Mouse (Mus musculus): ENCODE measurements around the gene Prkg1. TPM values are rescaled to one million over a fixed set of nuclear protein-coding genes. Genes with fewer than 3 reads are reported as not detected.
A peak's percentile ranks its signal among the peaks of the same experiment; 100 is the strongest.

The Prkg1 gene
- total and polyA plus RNA-seq, 2 experiments from 2014 or later, result 5.1 to 9.9 TPM

- H3K36me3 ChIP-seq (ENCODE audit: insufficient read depth, low read length), result no peaks in the 10 kb centered on the region
- H3K9ac ChIP-seq (replicated peaks; ENCODE audit: low read length, poor library complexity, severe bottlenecking), result no peak overlapping the region
- ATAC-seq (ENCODE audit: low FRiP score), result no peak
- no peak for DNase-seq (ENCODE audit: low spot score)
- no peak for TF ChIP-seq CTCF (IDR thresholded peaks at IDR 0.05)
- no peak overlapping the region for H3K4me2 ChIP-seq (ENCODE audit: low read depth, low read length, poor library complexity, severe bottlenecking)
- no peaks in the 10 kb centered on the region for H3K27me3 ChIP-seq (ENCODE audit: insufficient read depth, low read length)
- WGBS, result 85% methylated on average over 4 of the region's 4 CpGs
- no peaks in the 10 kb centered on the region for H3K4me1 ChIP-seq (ENCODE audit: insufficient read depth, low read length)
- no peak overlapping the region for H3K4me3 ChIP-seq (ENCODE audit: low read depth, low read length)
- H3K27ac ChIP-seq (ENCODE audit: low read depth, low read length), result no peak overlapping the region
- H3K9me3 ChIP-seq (ENCODE audit: low read length), result no peaks in the 10 kb centered on the region
Measured at GRCm38 (mm10) chr19:30861441-30861840, 903.4 kb downstream of the Prkg1 start.

DNA sequence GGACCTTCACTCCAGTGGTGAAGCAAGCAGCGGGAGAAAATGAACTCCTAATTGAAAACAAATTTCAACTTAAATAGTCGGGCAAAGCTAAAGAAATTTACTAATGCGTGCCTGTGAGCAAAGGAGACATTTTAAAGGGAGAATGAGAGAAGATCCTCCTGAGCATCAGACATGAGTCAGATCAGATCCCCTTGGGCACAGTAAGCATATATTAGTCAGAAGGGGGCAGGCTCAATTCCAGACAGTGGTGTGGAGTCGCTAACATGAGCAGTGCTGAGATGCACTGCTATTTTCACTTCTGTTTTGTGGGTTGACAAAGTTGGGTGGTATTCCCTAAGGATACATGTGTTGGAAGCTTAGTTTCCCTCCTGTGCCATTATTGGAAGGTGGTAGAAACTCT is 913.8 kb downstream of the Prkg1 start:
- no peaks in the 10 kb centered on the region for H3K36me3 ChIP-seq (ENCODE audit: insufficient read depth, low read length)
- no peaks in the 10 kb centered on the region for H3K27me3 ChIP-seq (ENCODE audit: insufficient read depth, low read length)
- no peak overlapping the region for H3K27ac ChIP-seq (ENCODE audit: low read depth, low read length)
- no peaks in the 10 kb centered on the region for H3K4me1 ChIP-seq (ENCODE audit: insufficient read depth, low read length)
- no peak for ATAC-seq (ENCODE audit: low FRiP score)
- 77% methylated on average over 4 of the region's 4 CpGs for WGBS
- no peaks in the 10 kb centered on the region for H3K9me3 ChIP-seq (ENCODE audit: low read length)
- DNase-seq (ENCODE audit: low spot score), result no peak
- no peak overlapping the region for H3K9ac ChIP-seq (replicated peaks; ENCODE audit: low read length, poor library complexity, severe bottlenecking)
- TF ChIP-seq CTCF (IDR thresholded peaks at IDR 0.05), result no peak
- H3K4me2 ChIP-seq (ENCODE audit: low read depth, low read length, poor library complexity, severe bottlenecking), result no peak overlapping the region
- no peak overlapping the region for H3K4me3 ChIP-seq (ENCODE audit: low read depth, low read length)

- H3K9ac ChIP-seq (replicated peaks; ENCODE audit: low read length, poor library complexity, severe bottlenecking), result no peak overlapping the region
Measured at GRCm38 (mm10) chr19:30844916-30845315, 919.9 kb downstream of the Prkg1 start.

DNA sequence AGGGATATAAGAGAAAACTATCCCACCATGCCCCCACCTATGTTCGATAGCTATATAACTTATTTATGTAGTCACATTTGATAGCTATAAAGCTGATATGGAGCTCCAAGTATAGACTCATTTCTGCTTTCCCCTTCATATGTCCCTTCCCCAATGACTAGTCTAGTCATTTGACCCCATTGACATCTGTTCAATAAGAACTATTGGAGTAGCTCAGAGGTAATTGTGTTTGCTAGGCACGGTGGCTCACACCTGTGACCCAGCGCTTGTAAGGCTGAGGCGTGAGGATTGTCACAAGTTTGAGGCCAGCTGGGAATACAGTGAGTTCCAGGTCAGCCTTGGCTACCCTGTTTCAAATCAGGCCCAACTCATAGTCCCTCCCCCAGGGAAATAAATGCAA is 921.2 kb downstream of the Prkg1 start:
- TF ChIP-seq CTCF (IDR thresholded peaks at IDR 0.05), result no peak
- H3K27me3 ChIP-seq (ENCODE audit: insufficient read depth, low read length), result no peaks in the 10 kb centered on the region
- H3K36me3 ChIP-seq (ENCODE audit: insufficient read depth, low read length), result no peaks in the 10 kb centered on the region
- WGBS, result 82% methylated on average over 4 of the region's 4 CpGs
- H3K4me1 ChIP-seq (ENCODE audit: insufficient read depth, low read length), result no peaks in the 10 kb centered on the region
- H3K4me2 ChIP-seq (ENCODE audit: low read depth, low read length, poor library complexity, severe bottlenecking), result no peak overlapping the region
- no peak overlapping the region for H3K27ac ChIP-seq (ENCODE audit: low read depth, low read length)
- no peak for DNase-seq (ENCODE audit: low spot score)
- no peak overlapping the region for H3K9ac ChIP-seq (replicated peaks; ENCODE audit: low read length, poor library complexity, severe bottlenecking)
- ATAC-seq (ENCODE audit: low FRiP score), result 0 out of 2 replicates have a peak, but pooled peaks have one; percentile 31
- H3K9me3 ChIP-seq (ENCODE audit: low read length), result no peaks in the 10 kb centered on the region
- no peak overlapping the region for H3K4me3 ChIP-seq (ENCODE audit: low read depth, low read length)

More at GRCm38 (mm10) chr19:30844916-30845315, 919.9 kb downstream of the Prkg1 start:
- no peak overlapping the region for H3K4me3 ChIP-seq (ENCODE audit: low read depth, low read length)
- no peaks in the 10 kb centered on the region for H3K9me3 ChIP-seq (ENCODE audit: low read length)
- 73% methylated on average over 4 of the region's 4 CpGs for WGBS
- H3K4me2 ChIP-seq (ENCODE audit: low read depth, low read length, poor library complexity, severe bottlenecking), result no peak overlapping the region
- no peak overlapping the region for H3K27ac ChIP-seq (ENCODE audit: low read depth, low read length)
- no peaks in the 10 kb centered on the region for H3K27me3 ChIP-seq (ENCODE audit: insufficient read depth, low read length)
- no peak for DNase-seq (ENCODE audit: low spot score)
- H3K36me3 ChIP-seq (ENCODE audit: insufficient read depth, low read length), result no peaks in the 10 kb centered on the region
- no peak for TF ChIP-seq CTCF (IDR thresholded peaks at IDR 0.05)
- H3K4me1 ChIP-seq (ENCODE audit: insufficient read depth, low read length), result no peaks in the 10 kb centered on the region
- ATAC-seq (ENCODE audit: low FRiP score), result no peak

DNA sequence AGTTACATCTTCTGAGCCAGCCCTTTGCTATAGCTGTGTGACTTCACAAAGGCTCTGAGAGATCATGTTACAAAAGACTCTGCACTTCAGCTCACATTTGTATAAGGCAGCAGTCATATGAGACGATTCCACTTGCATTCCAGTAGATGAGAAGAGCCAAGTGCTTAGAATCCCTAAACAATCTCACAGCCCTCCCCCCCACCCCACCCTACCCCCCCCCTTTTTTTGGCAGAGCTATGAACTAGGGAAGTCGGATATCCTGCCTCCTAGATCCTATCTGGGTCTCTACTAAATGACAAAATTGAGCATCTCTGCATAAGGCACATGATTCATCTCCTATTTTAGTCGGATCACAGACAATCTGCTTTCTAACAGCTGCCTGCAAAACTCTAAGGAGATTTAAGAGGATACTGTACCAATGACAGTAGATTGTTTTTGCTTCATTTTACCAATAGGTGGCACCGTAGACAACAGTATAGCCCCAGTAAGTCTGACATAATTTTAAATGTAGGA is 921.7 kb downstream of the Prkg1 start:
- H3K4me3 ChIP-seq (ENCODE audit: low read depth, low read length), result no peak overlapping the region
- no peak overlapping the region for H3K9ac ChIP-seq (replicated peaks; ENCODE audit: low read length, poor library complexity, severe bottlenecking)
- H3K27ac ChIP-seq (ENCODE audit: low read depth, low read length), result no peak overlapping the region
- no peaks in the 10 kb centered on the region for H3K4me1 ChIP-seq (ENCODE audit: insufficient read depth, low read length)
- ATAC-seq (ENCODE audit: low FRiP score), result peak; percentile 88
- no peaks in the 10 kb centered on the region for H3K9me3 ChIP-seq (ENCODE audit: low read length)
- no peaks in the 10 kb centered on the region for H3K36me3 ChIP-seq (ENCODE audit: insufficient read depth, low read length)
- 10% methylated on average over 4 of the region's 4 CpGs for WGBS
- no peak overlapping the region for H3K4me2 ChIP-seq (ENCODE audit: low read depth, low read length, poor library complexity, severe bottlenecking)
- peak; percentile 85 for TF ChIP-seq CTCF (IDR thresholded peaks at IDR 0.05)
- no peaks in the 10 kb centered on the region for H3K27me3 ChIP-seq (ENCODE audit: insufficient read depth, low read length)
- DNase-seq (ENCODE audit: low spot score), result peak; percentile 86

DNA sequence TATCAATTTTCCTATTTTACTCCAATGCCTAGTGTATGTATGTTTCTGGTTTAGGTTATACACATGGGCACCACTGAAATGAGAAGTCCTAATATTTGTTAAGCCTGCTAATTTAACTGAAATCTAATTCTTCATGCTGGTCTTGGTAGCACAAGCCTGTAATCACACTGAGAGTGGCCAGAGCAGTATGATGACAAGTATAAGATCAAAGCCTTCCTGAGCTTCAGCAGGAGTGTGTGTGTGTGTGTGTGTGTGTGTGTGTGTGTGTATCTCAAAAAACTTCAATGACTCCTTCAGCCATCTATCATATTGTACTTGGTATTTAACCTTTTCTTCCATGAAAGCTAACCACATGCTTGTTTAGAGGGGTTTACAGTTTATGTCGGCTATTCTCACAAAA is 922.2 kb downstream of the Prkg1 start:
- Histone ChIP-seq H3K4me2 (ENCODE audit: low read depth, low read length, poor library complexity, severe bottlenecking) (no peak overlapping the region), H3K36me3 (ENCODE audit: insufficient read depth, low read length) (no peaks in the 10 kb centered on the region), H3K27me3 (ENCODE audit: insufficient read depth, low read length) (no peaks in the 10 kb centered on the region), H3K9me3 (ENCODE audit: low read length) (no peaks in the 10 kb centered on the region), H3K27ac (ENCODE audit: low read depth, low read length) (no peak overlapping the region), H3K4me1 (ENCODE audit: insufficient read depth, low read length) (no peaks in the 10 kb centered on the region), H3K9ac (replicated peaks; ENCODE audit: low read length, poor library complexity, severe bottlenecking) (no peak overlapping the region), H3K4me3 (ENCODE audit: low read depth, low read length) (no peak overlapping the region)
- no peak for TF ChIP-seq CTCF (IDR thresholded peaks at IDR 0.05)
- DNase-seq (ENCODE audit: low spot score), result no peak
- WGBS, result 37% methylated on average over 1 of the region's 1 CpGs
- 0 out of 2 replicates have a peak, but pooled peaks have one; percentile 22 for ATAC-seq (ENCODE audit: low FRiP score)

Data from midbrain, postnatal 0 days (tissue).